Mouse (Mus musculus) inflammation-experienced regulatory T-cells, adult 6 months (primary cell): ENCODE data around the gene Hif3a. TPM values are rescaled to one million over a fixed set of nuclear protein-coding genes. Genes with fewer than 3 reads are reported as not detected.

Experiments
- ATAC-seq: one replicate; pipeline ENCODE4 v1.8.0; 2017
- polyA plus RNA-seq, 3 experiments: library from polyadenylated mRNA; unstranded; fragments of 100-300 nt; shearing (Covaris generic); gene quantifications; one replicate each; pipeline ENCODE4 v1.2.1; 2017

Hif3a gene
- polyA plus RNA-seq, 3 experiments from 2014 or later: 0.42 to 0.47 TPM; not detected in 1

- ATAC-seq: no peak
Measured at GRCm38 (mm10) chr7:17024141-17024540, 38.1 kb downstream of the Hif3a start.

GRCm38 (mm10) chr7:17023701-17024100, 38.5 kb downstream of the Hif3a start:
- ATAC-seq: no peak

GRCm38 (mm10) chr7:17022176-17022575, 40.1 kb downstream of the Hif3a start:
- ATAC-seq: no peak

- no peak for ATAC-seq
Measured at GRCm38 (mm10) chr7:17019426-17020166, 42.6 kb downstream of the Hif3a start.

GRCm38 (mm10) chr7:17017921-17018320, 44.3 kb downstream of the Hif3a start:
- ATAC-seq: no peak

GRCm38 (mm10) chr7:17017036-17017435, 45.2 kb downstream of the Hif3a start:
- peak; percentile 46 for ATAC-seq

- no peak for ATAC-seq
Measured at GRCm38 (mm10) chr7:17015381-17015780, 46.8 kb downstream of the Hif3a start.

GRCm38 (mm10) chr7:17011909-17012590, 50.2 kb downstream of the Hif3a start:
- ATAC-seq: no peak

GRCm38 (mm10) chr7:17010010-17010347, 52.2 kb downstream of the Hif3a start:
- no peak for ATAC-seq

GRCm38 (mm10) chr7:17009326-17010009, 52.8 kb downstream of the Hif3a start:
- ATAC-seq: peak; percentile 90

GRCm38 (mm10) chr7:17007300-17007699, 54.9 kb downstream of the Hif3a start:
- no peak for ATAC-seq

- ATAC-seq: no peak
Measured at GRCm38 (mm10) chr7:17004716-17005115, 57.5 kb downstream of the Hif3a start.

- no peak for ATAC-seq
Measured at GRCm38 (mm10) chr7:17003230-17003960, 58.8 kb downstream of the Hif3a start.

- peak; percentile 88 for ATAC-seq
Measured at GRCm38 (mm10) chr7:17002375-17003195, 59.6 kb downstream of the Hif3a start.

GRCm38 (mm10) chr7:16999650-17000049, 62.6 kb downstream of the Hif3a start:
- peak; percentile 43 for ATAC-seq

GRCm38 (mm10) chr7:16999233-16999632, 63.0 kb downstream of the Hif3a start:
- ATAC-seq: peak; percentile 5

- ATAC-seq: no peak
Measured at GRCm38 (mm10) chr7:16995345-16995744, 66.9 kb downstream of the Hif3a start.

GRCm38 (mm10) chr7:16994400-16994799, 67.8 kb downstream of the Hif3a start:
- no peak for ATAC-seq

- no peak for ATAC-seq
Measured at GRCm38 (mm10) chr7:16993651-16994399, 68.4 kb downstream of the Hif3a start.

- ATAC-seq: no peak
Measured at GRCm38 (mm10) chr7:16992451-16992807, 69.8 kb downstream of the Hif3a start, which contains the start of gene Ccdc8. Ccdc8 (plus strand) TSS chr7:16992708.
